In the genomic region with DNA sequence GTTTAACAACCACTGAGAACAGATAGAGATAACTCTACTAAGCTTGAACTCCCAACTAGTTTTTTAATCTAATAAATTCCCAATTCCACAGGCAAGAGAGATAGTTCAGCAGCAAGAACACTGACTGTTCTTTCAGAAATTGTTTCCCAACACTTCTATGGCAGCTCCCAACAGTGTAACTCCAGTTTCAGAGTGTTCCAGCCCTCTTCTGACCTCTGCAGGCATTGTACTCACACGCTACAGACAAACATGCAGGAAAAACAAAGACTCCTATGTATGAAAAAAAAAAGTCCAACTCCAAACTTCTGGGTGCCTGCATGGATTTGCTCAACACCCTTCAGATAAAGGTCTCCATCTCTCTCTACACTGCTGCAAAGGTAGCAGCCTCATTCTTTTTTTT, we compare ENCODE assay signal across 9 mouse cellular contexts. TPM values are rescaled to one million over a fixed set of nuclear protein-coding genes. Genes with fewer than 3 reads are reported as not detected.
DNase-seq lines count a peak whose midpoint lies in the region; ATAC-seq and TF ChIP-seq lines count a peak whose summit lies in the region.
"Had no signal": no experiment of that assay in that cellular context is flagged by ENCODE, and none has a peak within 500 bp of the region (broad histone marks: within the 10 kb centered on the region; RNA-seq: fewer than 3 reads in every experiment).

No protein-coding gene starts in this region.

- H3K36me3 ChIP-seq in lung, embryonic 16.5 days (ENCODE audit: control insufficient read depth, insufficient read depth, low read length) = peaks cover 16% of the 10 kb centered on the region
- H3K36me3 ChIP-seq in forebrain, embryonic 12.5 days (replicated peaks) = peaks cover 51% of the 10 kb centered on the region
- peaks cover 19% of the 10 kb centered on the region; the same call in 1 of the 2 replicates for H3K36me3 ChIP-seq in limb, embryonic 11.5 days (ENCODE audit: control insufficient read depth, insufficient read depth, low read length)
- H3K36me3 ChIP-seq in neural tube, embryonic 15.5 days = peaks cover 23% of the 10 kb centered on the region

- TF ChIP-seq CTCF in lung, adult 2 months (IDR thresholded peaks at IDR 0.05; ENCODE audit: insufficient read depth, low read length) = no peak

- peak overlapping the region; percentile 60 for H3K4me2 ChIP-seq in lung, embryonic 16.5 days (ENCODE audit: low read depth, low read length)
- H3K4me2 ChIP-seq in forebrain, embryonic 12.5 days = peak overlapping the region; percentile 63
- H3K4me2 ChIP-seq in limb, embryonic 11.5 days (ENCODE audit: low read depth, severe bottlenecking) = peak overlapping the region; percentile 60; the same call in 1 of the 2 replicates
- H3K4me2 ChIP-seq in neural tube, embryonic 15.5 days = peak overlapping the region; percentile 62

- no peaks in the 10 kb centered on the region for H3K27me3 ChIP-seq in lung, embryonic 16.5 days (ENCODE audit: control insufficient read depth, insufficient read depth, low read depth, low read length)
- no peaks in the 10 kb centered on the region for H3K27me3 ChIP-seq in forebrain, embryonic 12.5 days
- H3K27me3 ChIP-seq in limb, embryonic 11.5 days (ENCODE audit: control insufficient read depth, insufficient read depth, low read length) = no peaks in the 10 kb centered on the region
- no peaks in the 10 kb centered on the region for H3K27me3 ChIP-seq in neural tube, embryonic 15.5 days (replicated peaks)

- no peak overlapping the region for H3K27ac ChIP-seq in lung, embryonic 16.5 days (ENCODE audit: low read length)
- H3K27ac ChIP-seq in forebrain, embryonic 12.5 days = no peak overlapping the region
- no peak overlapping the region for H3K27ac ChIP-seq in limb, embryonic 11.5 days (replicated peaks; ENCODE audit: low read depth, low read length)
- no peak overlapping the region for H3K27ac ChIP-seq in neural tube, embryonic 15.5 days (replicated peaks)

- H3K4me3 ChIP-seq in lung, embryonic 16.5 days (ENCODE audit: low read length) = peak overlapping the region; percentile 23
- no peak overlapping the region for H3K4me3 ChIP-seq in lung, adult 2 months (replicated peaks; ENCODE audit: extremely low read depth, low read depth, low read length)
- peak overlapping the region; percentile 96 for H3K4me3 ChIP-seq in forebrain, embryonic 12.5 days (replicated peaks)
- H3K4me3 ChIP-seq in limb, embryonic 11.5 days (ENCODE audit: low read depth, low read length) = peak overlapping the region; percentile 99
- H3K4me3 ChIP-seq in neural tube, embryonic 15.5 days (replicated peaks) = peak overlapping the region; percentile 86; the same call in 1 of the 2 replicates

- H3K9ac ChIP-seq in lung, embryonic 16.5 days (ENCODE audit: low read length) = peak overlapping the region; percentile 34
- H3K9ac ChIP-seq in forebrain, embryonic 12.5 days = peak overlapping the region; percentile 18; the same call in 1 of the 2 replicates
- H3K9ac ChIP-seq in limb, embryonic 11.5 days (ENCODE audit: low read length) = no peak overlapping the region
- H3K9ac ChIP-seq in neural tube, embryonic 15.5 days (replicated peaks) = peak overlapping the region; percentile 11; the same call in 1 of the 2 replicates

- no peak for TF ChIP-seq POLR2A in lung, adult 2 months (IDR thresholded peaks at IDR 0.05; ENCODE audit: borderline replicate concordance, extremely low read depth, low read depth, low read length)

- H3K9me3 ChIP-seq in lung, embryonic 16.5 days (ENCODE audit: control insufficient read depth, low read length) = no peaks in the 10 kb centered on the region
- no peaks in the 10 kb centered on the region for H3K9me3 ChIP-seq in forebrain, embryonic 12.5 days
- no peaks in the 10 kb centered on the region for H3K9me3 ChIP-seq in limb, embryonic 11.5 days (ENCODE audit: control insufficient read depth, low read length)
- no peaks in the 10 kb centered on the region for H3K9me3 ChIP-seq in neural tube, embryonic 15.5 days (replicated peaks)

- WGBS in lung, embryonic 16.5 days = 18% methylated on average over 1 of the region's 1 CpGs
- 26% methylated on average over 1 of the region's 1 CpGs for WGBS in lung, adult 2 months
- 39% methylated on average over 1 of the region's 1 CpGs for WGBS in forebrain, embryonic 12.5 days
- WGBS in limb, embryonic 11.5 days = 73% methylated on average over 1 of the region's 1 CpGs
- 37% methylated on average over 1 of the region's 1 CpGs for WGBS in neural tube, embryonic 15.5 days

- DNase-seq in lung, adult 2 months = no peak
- DNase-seq in limb, embryonic 11.5 days (ENCODE audit: low spot score) = no peak
- DNase-seq in embryo, embryonic 9.5 days (ENCODE audit: extremely low spot score) = no peak
- DNase-seq in cerebellum, adult 11 months = no peak
- no peak for DNase-seq in adrenal gland, postnatal 14 days
- DNase-seq: kidney, adult 2 months had no signal

- H3K4me1 ChIP-seq in lung, embryonic 16.5 days (replicated peaks; ENCODE audit: control insufficient read depth, insufficient read depth, low read length) = peaks cover 21% of the 10 kb centered on the region
- peaks cover 9% of the 10 kb centered on the region for H3K4me1 ChIP-seq in lung, adult 2 months (ENCODE audit: control insufficient read depth, insufficient read depth, low read length)
- H3K4me1 ChIP-seq in forebrain, embryonic 12.5 days = peaks cover 42% of the 10 kb centered on the region
- peaks cover 13% of the 10 kb centered on the region for H3K4me1 ChIP-seq in limb, embryonic 11.5 days (ENCODE audit: control insufficient read depth, insufficient read depth, low read length)
- H3K4me1 ChIP-seq in neural tube, embryonic 15.5 days = peaks cover 50% of the 10 kb centered on the region

- ATAC-seq in lung, embryonic 16.5 days (ENCODE audit: low read depth) = no peak
- no peak for ATAC-seq in forebrain, embryonic 12.5 days (ENCODE audit: low FRiP score)
- no peak for ATAC-seq in limb, embryonic 11.5 days (ENCODE audit: insufficient number of reproducible peaks, low FRiP score, low TSS enrichment, low read depth)
- ATAC-seq in neural tube, embryonic 15.5 days (ENCODE audit: low FRiP score) = no peak

RNA-seq across cellular contexts. Expression of gene Rbbp4, which starts 2.3 kb away (rescaled TPM):
- 356 and 390 TPM in 2 replicates for polyA plus RNA-seq in lung, embryonic 16.5 days (2015; fragmentation: Nextera tagmentation; extraction: Ambion mirVana)
- 16.7 and 23.5 TPM in 2 replicates for polyA plus RNA-seq in lung, adult 2 months (2012; rRNA removed)
- polyA plus RNA-seq in forebrain, embryonic 12.5 days (2016; fragmentation: Nextera tagmentation; extraction: Ambion mirVana) = 525 and 575 TPM in 2 replicates
- 608 and 644 TPM in 2 replicates for polyA plus RNA-seq in limb, embryonic 11.5 days (2014; fragmentation: Nextera tagmentation; extraction: Ambion mirVana)
- polyA plus RNA-seq in neural tube, embryonic 15.5 days (2015; fragmentation: Nextera tagmentation; extraction: Ambion mirVana) = 246 and 284 TPM in 2 replicates
- total RNA-seq in adrenal gland, postnatal 14 days (2021) = 122 and 139 TPM in 2 replicates

RNA-seq across cellular contexts. Expression of gene Zbtb8os, which starts 2.6 kb away (rescaled TPM):
- 45.5 and 47.3 TPM in 2 replicates for polyA plus RNA-seq in lung, embryonic 16.5 days (2015; fragmentation: Nextera tagmentation; extraction: Ambion mirVana)
- 5.8 and 11.3 TPM in 2 replicates for polyA plus RNA-seq in lung, adult 2 months (2012; rRNA removed)
- polyA plus RNA-seq in forebrain, embryonic 12.5 days (2016; fragmentation: Nextera tagmentation; extraction: Ambion mirVana) = 35.2 and 36.2 TPM in 2 replicates
- polyA plus RNA-seq in limb, embryonic 11.5 days (2014; fragmentation: Nextera tagmentation; extraction: Ambion mirVana) = 42.5 and 53.3 TPM in 2 replicates
- 18.3 and 29.5 TPM in 2 replicates for polyA plus RNA-seq in neural tube, embryonic 15.5 days (2015; fragmentation: Nextera tagmentation; extraction: Ambion mirVana)
- 42.2 and 46.4 TPM in 2 replicates for total RNA-seq in adrenal gland, postnatal 14 days (2021)

RNA-seq across cellular contexts. Expression of gene Zbtb8a, which starts 45.1 kb away (rescaled TPM):
- polyA plus RNA-seq in lung, embryonic 16.5 days (2015; fragmentation: Nextera tagmentation; extraction: Ambion mirVana) = 21.7 and 22.0 TPM in 2 replicates
- 8.8 and 13.9 TPM in 2 replicates for polyA plus RNA-seq in lung, adult 2 months (2012; rRNA removed)
- polyA plus RNA-seq in forebrain, embryonic 12.5 days (2016; fragmentation: Nextera tagmentation; extraction: Ambion mirVana) = 10.6 and 10.9 TPM in 2 replicates
- 7.2 and 7.4 TPM in 2 replicates for polyA plus RNA-seq in limb, embryonic 11.5 days (2014; fragmentation: Nextera tagmentation; extraction: Ambion mirVana)
- 18.2 and 20.2 TPM in 2 replicates for polyA plus RNA-seq in neural tube, embryonic 15.5 days (2015; fragmentation: Nextera tagmentation; extraction: Ambion mirVana)
- 8.1 and 9.0 TPM in 2 replicates for total RNA-seq in adrenal gland, postnatal 14 days (2021)

RNA-seq across cellular contexts. Expression of gene Sync, which starts 45.4 kb away (rescaled TPM):
- 0.50 and 0.75 TPM in 2 replicates for polyA plus RNA-seq in lung, embryonic 16.5 days (2015; fragmentation: Nextera tagmentation; extraction: Ambion mirVana)
- 2.8 TPM in 2 replicates for polyA plus RNA-seq in lung, adult 2 months (2012; rRNA removed)
- polyA plus RNA-seq in forebrain, embryonic 12.5 days (2016; fragmentation: Nextera tagmentation; extraction: Ambion mirVana) = 0.29 and 0.40 TPM in 2 replicates
- polyA plus RNA-seq in limb, embryonic 11.5 days (2014; fragmentation: Nextera tagmentation; extraction: Ambion mirVana) = 0.47 and 0.59 TPM in 2 replicates
- polyA plus RNA-seq in neural tube, embryonic 15.5 days (2015; fragmentation: Nextera tagmentation; extraction: Ambion mirVana) = 2.7 and 2.9 TPM in 2 replicates
- total RNA-seq in adrenal gland, postnatal 14 days (2021) = 1.7 and 2.5 TPM in 2 replicates

Comparison
In these comparisons a context has a peak if more than half of its experiments do, and no peak if none do; other contexts are left out.
1. RNA of gene Rbbp4, which starts 2.3 kb away (polyA plus RNA-seq): 608 to 644 TPM in limb, embryonic 11.5 days, 525 to 575 TPM in forebrain, embryonic 12.5 days, 356 to 390 TPM in lung, embryonic 16.5 days and 246 to 284 TPM in neural tube, embryonic 15.5 days; 16.7 to 23.5 TPM in lung, adult 2 months; every median in the first group is over 10 times any median in the second.
2. Peak in every context shown above with its lines, with median percentiles within 50 percentile points of each other: H3K4me2 ChIP-seq.